Mouse (Mus musculus) forebrain, embryonic 16.5 days (tissue): ENCODE measurements around the gene Cnbd2. TPM values are rescaled to one million over a fixed set of nuclear protein-coding genes. Genes with fewer than 3 reads are reported as not detected.

Experiments
- microRNA-seq: library from miRNA; unstranded; fragments of <30 nt; microRNA quantifications from one replicate; pipeline ENCODE4, GENCODE M21; 2017
- polyA plus RNA-seq: library from polyadenylated mRNA; unstranded; fragments of >200 nt; fragmentation: Nextera tagmentation; extraction: Ambion mirVana; gene quantifications from 2 replicates; pipeline ENCODE4 v1.2.1, GENCODE M21; 2015

Cnbd2 gene
- polyA plus RNA-seq, 1 experiment from 2014 or later = 6.9 TPM

Small RNA genes within 50 kb of the gene (microRNA-seq; reads per million reads assigned to microRNA genes)
- gene Gm22758 (not detected), gene Gm22759 (not detected)

Other genes starting within 250 kb of the Cnbd2 start
- gene Spag4, start 247.1 kb upstream of the Cnbd2 start, polyA plus RNA-seq = 5.2 and 7.5 TPM in 2 replicates
- gene Cpne1, start 200.3 kb upstream of the Cnbd2 start, polyA plus RNA-seq = 28.9 and 30.4 TPM in 2 replicates
- gene Rbm12, start 200.3 kb upstream of the Cnbd2 start, polyA plus RNA-seq = 37.6 and 38.8 TPM in 2 replicates
- 20.7 and 28.6 TPM in 2 replicates for gene Gm28036, start 185.2 kb upstream of the Cnbd2 start, polyA plus RNA-seq
- gene Romo1, start 168.3 kb upstream of the Cnbd2 start, polyA plus RNA-seq = 295 and 326 TPM in 2 replicates
- 39.7 and 45.2 TPM in 2 replicates for gene Nfs1, start 168.1 kb upstream of the Cnbd2 start, polyA plus RNA-seq
- 494 and 529 TPM in 2 replicates for gene Rbm39, start 132.1 kb upstream of the Cnbd2 start, polyA plus RNA-seq
- 148 and 181 TPM in 2 replicates for gene Phf20, start 115.8 kb upstream of the Cnbd2 start, polyA plus RNA-seq
- 60.6 and 64.9 TPM in 2 replicates for gene Scand1, start 405 bp downstream of the Cnbd2 start, polyA plus RNA-seq
- 10.7 and 15.5 TPM in 2 replicates for gene Epb41l1, start 108.6 kb downstream of the Cnbd2 start, polyA plus RNA-seq
- 44.4 and 45.9 TPM in 2 replicates for gene Aar2, start 235.3 kb downstream of the Cnbd2 start, polyA plus RNA-seq